Mouse (Mus musculus) adrenal gland, adult (tissue): ENCODE results near the gene Kcnj11.
A peak's percentile ranks its signal among the peaks of the same experiment; 100 is the strongest.

ENCODE experiments used
- DNase-seq, 2 experiments: peaks; one replicate each; pipeline ENCODE4 v3.0.0; 2022 to 2023; ENCODE audit warnings: low spot score in 1 of 2; ENCODE audit not compliant: inconsistent age in 2 of 2

Kcnj11 gene

GRCm38 (mm10) chr7:46104256-46104915, 3.8 kb upstream of the Kcnj11 start:
- DNase-seq: no peak

GRCm38 (mm10) chr7:46103771-46104170, 3.2 kb upstream of the Kcnj11 start:
- DNase-seq: no peak

GRCm38 (mm10) chr7:46103075-46103591, 2.6 kb upstream of the Kcnj11 start:
- DNase-seq: no peak

GRCm38 (mm10) chr7:46099682-46100081, 882 bp downstream of the Kcnj11 start:
- DNase-seq: no peak

- DNase-seq: no peak
Measured at GRCm38 (mm10) chr7:46098919-46099286, 1.7 kb downstream of the Kcnj11 start.

- no peak for DNase-seq
Measured at GRCm38 (mm10) chr7:46098221-46098918, 2.2 kb downstream of the Kcnj11 start.

- DNase-seq: no peak
Measured at GRCm38 (mm10) chr7:46097319-46097783, 3.2 kb downstream of the Kcnj11 start.

- peak; percentile 62 to 88 for DNase-seq
Measured at GRCm38 (mm10) chr7:46096136-46096535, 4.4 kb downstream of the Kcnj11 start.

GRCm38 (mm10) chr7:46092803-46093202, 7.8 kb downstream of the Kcnj11 start:
- no peak for DNase-seq

- no peak for DNase-seq
Measured at GRCm38 (mm10) chr7:46088241-46088640, 12.3 kb downstream of the Kcnj11 start.

- no peak for DNase-seq
Measured at GRCm38 (mm10) chr7:46086378-46086777, 14.2 kb downstream of the Kcnj11 start.

- DNase-seq: no peak
Measured at GRCm38 (mm10) chr7:46084839-46085513, 15.6 kb downstream of the Kcnj11 start.

- no peak for DNase-seq
Measured at GRCm38 (mm10) chr7:46084024-46084423, 16.5 kb downstream of the Kcnj11 start.

- DNase-seq: no peak
Measured at GRCm38 (mm10) chr7:46077675-46078074, 22.9 kb downstream of the Kcnj11 start.

- DNase-seq: no peak
Measured at GRCm38 (mm10) chr7:46076844-46077243, 23.7 kb downstream of the Kcnj11 start.

GRCm38 (mm10) chr7:46068831-46069230, 31.7 kb downstream of the Kcnj11 start:
- no peak for DNase-seq

GRCm38 (mm10) chr7:46063296-46063695, 37.3 kb downstream of the Kcnj11 start:
- no peak for DNase-seq

GRCm38 (mm10) chr7:46061614-46062013, 39.0 kb downstream of the Kcnj11 start:
- no peak for DNase-seq

GRCm38 (mm10) chr7:46060688-46061087, 39.9 kb downstream of the Kcnj11 start:
- peak; percentile 12 to 81 for DNase-seq

GRCm38 (mm10) chr7:46058882-46059281, 41.7 kb downstream of the Kcnj11 start:
- no peak for DNase-seq

- no peak for DNase-seq
Measured at GRCm38 (mm10) chr7:46053566-46053965, 47.0 kb downstream of the Kcnj11 start.
